ENCODE assay signal across 12 mouse cellular contexts in genomic region chr5:53214801-53215200, GRCm38 (mm10). TPM values are rescaled to one million over a fixed set of nuclear protein-coding genes. Genes with fewer than 3 reads are reported as not detected.
DNase-seq lines count a peak whose midpoint lies in the region; ATAC-seq and TF ChIP-seq lines count a peak whose summit lies in the region.
"Had no signal": no experiment of that assay in that cellular context is flagged by ENCODE, and none has a peak within 500 bp of the region (broad histone marks: within the 10 kb centered on the region; RNA-seq: fewer than 3 reads in every experiment).

No protein-coding gene starts in this region.

- WGBS in hindbrain, embryonic 12.5 days: 0% methylated on average over 1 of the region's 1 CpGs
- WGBS in neural tube, embryonic 12.5 days: 0% methylated on average over 1 of the region's 1 CpGs

- H3K27me3 ChIP-seq in hindbrain, embryonic 12.5 days: peaks cover 26% of the 10 kb centered on the region
- H3K27me3 ChIP-seq in neural tube, embryonic 12.5 days (replicated peaks): peaks cover 19% of the 10 kb centered on the region

- H3K4me1 ChIP-seq in hindbrain, embryonic 12.5 days: peaks cover 20% of the 10 kb centered on the region
- peaks cover 12% of the 10 kb centered on the region for H3K4me1 ChIP-seq in neural tube, embryonic 12.5 days

- 0 out of 2 replicates have a peak, but pooled peaks cover 3% of the 10 kb centered on the region for H3K9me3 ChIP-seq in hindbrain, embryonic 12.5 days (replicated peaks)
- no peaks in the 10 kb centered on the region for H3K9me3 ChIP-seq in neural tube, embryonic 12.5 days

- peak; percentile 37 to 46 for DNase-seq in cerebellum, postnatal 14 days
- DNase-seq in layer of hippocampus, adult 2 months (ENCODE audit: low spot score in 2 of 2): no peak
- no peak for DNase-seq in layer of hippocampus, adult 9-10 months (ENCODE audit: low spot score)
- no peak for DNase-seq in left cerebral cortex, adult 11 months (ENCODE audit: low spot score)
- DNase-seq in left cerebral cortex, adult 9 months (ENCODE audit: low spot score in 2 of 2): no peak
- DNase-seq: kidney, postnatal 4 days; thymus, adult 2 months had no signal

- ATAC-seq in cerebellum, adult (ENCODE audit: insufficient number of reproducible peaks, low FRiP score, low TSS enrichment): no peak
- no peak for ATAC-seq in hindbrain, embryonic 12.5 days (ENCODE audit: low FRiP score)
- no peak for ATAC-seq in neural tube, embryonic 12.5 days (ENCODE audit: low FRiP score, low read depth)
- ATAC-seq: inflammation-experienced regulatory T-cells, adult 6 months had no signal

- peak overlapping the region; percentile 92; the same call in 1 of the 2 replicates for H3K27ac ChIP-seq in layer of hippocampus, adult 2 months
- no peak overlapping the region; the same call in 1 of the 2 replicates for H3K27ac ChIP-seq in hindbrain, embryonic 12.5 days
- no peak overlapping the region for H3K27ac ChIP-seq in neural tube, embryonic 12.5 days

- H3K9ac ChIP-seq in hindbrain, embryonic 12.5 days: no peak overlapping the region
- H3K9ac ChIP-seq in neural tube, embryonic 12.5 days: no peak overlapping the region

- H3K36me3 ChIP-seq in hindbrain, embryonic 12.5 days: no peaks in the 10 kb centered on the region
- H3K36me3 ChIP-seq in neural tube, embryonic 12.5 days: no peaks in the 10 kb centered on the region

- TF ChIP-seq CTCF in layer of hippocampus, adult 2 months (conservative IDR thresholded peaks at IDR 0.05): no peak

- H3K4me2 ChIP-seq in hindbrain, embryonic 12.5 days (replicated peaks): peak overlapping the region; percentile 98; the same call in 1 of the 2 replicates
- peak overlapping the region; percentile 100; the same call in 1 of the 2 replicates for H3K4me2 ChIP-seq in neural tube, embryonic 12.5 days (replicated peaks)

- H3K4me3 ChIP-seq in layer of hippocampus, adult 2 months: no peak overlapping the region
- no peak overlapping the region for H3K4me3 ChIP-seq in hindbrain, embryonic 12.5 days
- no peak overlapping the region for H3K4me3 ChIP-seq in neural tube, embryonic 12.5 days

RNA-seq across cellular contexts. Expression of gene Sel1l3, which starts 1.1 kb away (rescaled TPM):
- 10 to 100 TPM; 38.3 to 40.7 TPM for total RNA-seq in layer of hippocampus, adult 2 months (2021)
- 4.8 and 5.1 TPM in 2 replicates for polyA plus RNA-seq in hindbrain, embryonic 12.5 days (2016; fragmentation: Nextera tagmentation; extraction: Ambion mirVana)
- 4.6 and 5.7 TPM in 2 replicates for polyA plus RNA-seq in neural tube, embryonic 12.5 days (2016; fragmentation: Nextera tagmentation; extraction: Ambion mirVana)
- polyA plus RNA-seq: C2C12 had no signal

RNA-seq across cellular contexts. Expression of gene Smim20, which starts 52.1 kb away (rescaled TPM):
- total RNA-seq in layer of hippocampus, adult 2 months (2021): 10 to 100 TPM; 41.1 to 43.7 TPM
- 62.9 and 63.0 TPM in 2 replicates for polyA plus RNA-seq in hindbrain, embryonic 12.5 days (2016; fragmentation: Nextera tagmentation; extraction: Ambion mirVana)
- 65.6 and 75.6 TPM in 2 replicates for polyA plus RNA-seq in neural tube, embryonic 12.5 days (2016; fragmentation: Nextera tagmentation; extraction: Ambion mirVana)

Comparison
In these comparisons a context has a peak if more than half of its experiments do, and no peak if none do; other contexts are left out.
1. DNase-seq: peak in cerebellum, postnatal 14 days (2 of 2); none in layer of hippocampus, adult 2 months (0 of 2), layer of hippocampus, adult 9-10 months (single experiment), left cerebral cortex, adult 11 months (single experiment) and left cerebral cortex, adult 9 months (0 of 2).